Mouse (Mus musculus) ES-CJ7 (cell line): ENCODE data around the gene Exoc7.

Experiments
- DNase-seq: peaks from one replicate; pipeline ENCODE4 v3.0.0; 2011; ENCODE audit warnings: low read depth, low spot score

Gene Exoc7

GRCm38 (mm10) chr11:116244580-116244979 lies 62.5 kb downstream of the Exoc7 start:
- DNase-seq: no peak

GRCm38 (mm10) chr11:116241744-116242235 lies 65.2 kb downstream of the Exoc7 start:
- DNase-seq: no peak

- DNase-seq: no peak
Observed at GRCm38 (mm10) chr11:116239797-116240196, 67.2 kb downstream of the Exoc7 start.
